Mouse (Mus musculus) stomach, postnatal 0 days (tissue): ENCODE results near the gene Tceanc2.

Experiments used
- CTCF ChIP-seq: IDR thresholded peaks from 2 replicates; pipeline ENCODE4 v1.5.1; 2016; ENCODE audit warnings: antibody characterized with exemption, low read depth, mild to moderate bottlenecking, moderate library complexity
- EP300 ChIP-seq: optimal IDR thresholded peaks from 2 replicates; pipeline ENCODE3; 2016; ENCODE audit warnings: antibody characterized with exemption

DNA sequence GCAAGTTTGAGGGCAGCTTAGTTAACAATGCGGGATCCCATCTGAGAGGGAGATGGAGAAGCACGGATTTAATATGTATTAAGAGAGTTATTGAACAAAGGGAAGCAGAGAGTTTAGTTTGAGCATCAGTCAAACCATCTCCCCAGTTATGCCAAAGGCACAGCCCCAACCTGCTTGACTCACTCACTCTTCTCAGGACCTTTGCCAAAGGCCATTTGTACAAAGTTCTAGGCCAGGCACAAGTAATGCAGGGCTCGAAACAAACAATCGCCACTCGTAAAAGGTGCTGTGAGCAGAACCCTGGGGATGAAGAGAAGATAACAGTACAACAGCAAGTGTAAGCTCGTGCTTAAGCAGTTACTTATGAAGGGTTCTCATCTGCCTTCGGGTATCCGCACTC is 26.3 kb downstream of the Tceanc2 start:
- TF ChIP-seq CTCF (no peak), EP300 (no peak)
